Mouse (Mus musculus) C2C12 (cell line): ENCODE measurements around the gene Unc45a.

Experiments
- CEBPB ChIP-seq: IDR thresholded peaks from one replicate; pipeline ENCODE4 v1.6.1; 2011; ENCODE audit warnings: low read depth, mild to moderate bottlenecking, control low read depth, moderate library complexity
- CTCF ChIP-seq: IDR thresholded peaks from one replicate; pipeline ENCODE4 v1.5.1; 2011; ENCODE audit not compliant: control insufficient read depth, insufficient read depth, insufficient read length
- MAX ChIP-seq: IDR thresholded peaks from one replicate; pipeline ENCODE4 v1.6.1; 2011; ENCODE audit warnings: mild to moderate bottlenecking, control low read depth
- MYOD1 ChIP-seq: IDR thresholded peaks from one replicate; pipeline ENCODE4 v1.6.1; 2011; ENCODE audit warnings: low read depth; ENCODE audit not compliant: control insufficient read depth, insufficient read length
- MYOG ChIP-seq: IDR thresholded peaks from one replicate; pipeline ENCODE4 v1.6.1; 2011; ENCODE audit not compliant: control insufficient read depth, insufficient read length; ENCODE audit errors: extremely low read depth

DNA sequence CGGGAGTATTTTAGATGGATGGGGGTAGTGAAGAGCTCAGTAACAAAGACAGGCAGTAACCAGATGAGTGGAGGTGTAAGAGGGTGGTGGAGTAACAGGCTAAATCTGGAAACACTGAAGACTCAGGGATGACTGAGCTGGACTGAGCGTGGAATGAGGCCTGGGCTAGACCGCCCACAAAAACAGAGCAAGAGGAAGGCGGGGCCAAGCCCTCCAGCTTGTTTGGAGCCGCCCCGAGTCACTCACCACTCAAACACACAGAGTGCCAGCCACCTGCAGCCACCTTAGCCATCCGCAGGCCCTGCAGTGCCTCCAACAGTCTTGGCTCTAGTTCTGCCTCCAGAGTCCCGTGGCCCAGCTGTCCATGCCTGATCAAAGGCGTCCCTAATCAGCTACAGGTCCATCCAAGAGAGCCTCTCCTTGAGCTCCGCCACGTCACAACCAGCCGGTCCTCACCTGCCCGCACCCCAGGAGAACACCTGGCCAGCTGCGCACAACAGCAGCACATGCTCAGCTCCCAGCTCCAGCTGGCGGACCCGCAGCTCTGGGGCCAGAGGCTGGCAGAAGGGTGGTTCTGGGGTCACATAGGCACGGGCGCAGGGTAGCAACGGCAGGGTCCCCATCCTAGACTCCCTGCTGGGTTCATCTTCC, 20.8 kb downstream of the Unc45a start:
- TF ChIP-seq CTCF (no peak), MAX (no peak), MYOD1 (no peak), MYOG (no peak), CEBPB (no peak)
